Mouse (Mus musculus): ENCODE data around the gene Tcf25. TPM values are rescaled to one million over a fixed set of nuclear protein-coding genes. Genes with fewer than 3 reads are reported as not detected.

Tcf25 gene
- total RNA-seq (2021): 100 to 1,000 TPM; 144 to 157 TPM
- long read RNA-seq, experiment 1, full-length matches to known transcripts: 159 of 218 reads
- long read RNA-seq, experiment 1, partial matches to known transcripts: 21 of 218 reads
- long read RNA-seq, experiment 1, other reads (novel, unspliced or antisense): 38 of 218 reads
- long read RNA-seq, experiment 2, full-length matches to known transcripts: 170 of 218 reads
- long read RNA-seq, experiment 2, partial matches to known transcripts: 22 of 218 reads
- long read RNA-seq, experiment 2, other reads (novel, unspliced or antisense): 26 of 218 reads

DNA sequence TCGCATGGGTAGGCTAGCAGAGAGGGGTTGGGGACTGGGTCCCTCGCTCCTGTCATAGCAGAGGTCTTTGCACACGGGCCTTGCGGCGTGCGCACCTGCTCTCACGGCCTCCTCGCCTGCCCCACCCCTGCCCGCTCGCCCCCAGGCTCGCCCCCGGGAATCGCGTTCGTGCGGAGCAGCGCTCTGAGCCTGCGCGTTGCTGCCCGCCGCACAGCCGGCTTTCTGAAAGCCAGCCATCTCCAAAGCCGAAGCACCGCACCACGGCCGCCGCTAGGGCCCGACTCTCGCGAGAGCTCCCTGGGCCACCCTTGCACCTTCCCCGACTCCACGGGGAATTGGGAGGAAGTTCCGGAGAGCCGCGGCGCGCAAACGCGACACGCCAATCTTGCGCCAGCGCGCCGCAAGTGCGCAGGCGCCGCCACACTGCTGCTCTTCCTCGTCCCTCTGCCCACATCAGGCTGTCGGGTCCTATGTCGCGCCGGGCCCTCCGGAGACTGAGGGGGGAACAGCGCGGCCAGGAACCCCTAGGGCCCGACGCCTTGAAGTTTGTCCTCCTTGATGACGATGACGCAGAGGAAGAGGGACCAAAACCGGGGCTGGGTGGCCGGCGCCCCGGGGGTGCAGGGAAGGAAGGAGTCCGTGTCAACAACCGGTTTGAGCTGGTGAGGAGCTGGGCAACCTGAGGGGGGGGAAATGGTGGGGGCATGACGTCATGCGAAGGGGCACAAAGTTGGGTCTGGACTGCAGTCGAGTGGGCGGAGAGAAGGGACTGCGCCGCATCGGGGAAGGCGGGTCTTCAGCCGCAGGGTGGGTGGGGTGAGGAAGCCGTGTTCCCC, at the start of gene Tcf25:
Tcf25 (plus strand) TSS at position 351 of the 836 bp plus-strand sequence.
- peak; percentile 94 for DNase-seq

GRCm38 (mm10) chr8:123328552-123328951, 45.0 kb upstream of the Tcf25 start:
- no peak for DNase-seq

DNA sequence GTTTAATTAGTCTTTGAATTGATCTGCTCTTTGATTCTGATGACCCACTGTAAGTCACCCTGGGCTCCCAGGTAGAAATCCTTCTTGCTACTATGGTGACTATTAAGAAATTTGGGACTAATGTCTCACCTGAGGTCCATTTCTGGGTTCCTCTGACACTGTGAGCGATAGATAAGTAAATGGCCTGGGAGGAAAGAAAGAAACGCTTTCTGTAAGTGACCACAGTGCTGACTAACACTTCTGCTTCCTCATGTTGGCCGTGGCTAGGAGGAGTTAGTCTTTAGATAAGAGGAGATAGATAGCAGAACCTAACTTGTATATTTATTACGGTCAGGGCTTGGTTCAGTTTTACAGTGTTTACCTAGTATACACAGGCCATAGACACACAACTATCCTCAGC, 44.2 kb upstream of the Tcf25 start:
- no peak for DNase-seq

GRCm38 (mm10) chr8:123329961-123330360, 43.6 kb upstream of the Tcf25 start:
- no peak for DNase-seq

DNA sequence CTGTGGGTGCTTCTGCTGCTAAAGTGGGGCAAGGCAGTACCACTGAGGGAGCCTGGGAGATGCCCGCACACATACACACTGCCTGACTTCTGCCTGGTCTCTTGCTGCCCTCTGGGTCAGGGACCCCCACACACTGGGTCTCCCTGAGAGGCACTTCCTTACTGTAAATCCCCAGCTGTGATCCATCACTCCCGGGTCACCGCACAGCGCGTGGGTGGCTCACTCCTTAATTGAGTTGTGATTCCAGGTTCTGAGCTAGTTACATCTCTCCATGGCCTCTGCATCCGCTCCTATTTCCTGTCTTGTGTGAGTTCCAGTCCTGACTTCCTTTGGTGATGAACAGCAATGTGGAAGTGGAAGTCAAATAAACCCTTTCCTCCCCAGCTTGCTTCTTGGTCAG, 42.9 kb upstream of the Tcf25 start:
- no peak for DNase-seq

GRCm38 (mm10) chr8:123331301-123331700, 42.3 kb upstream of the Tcf25 start:
- no peak for DNase-seq

DNA sequence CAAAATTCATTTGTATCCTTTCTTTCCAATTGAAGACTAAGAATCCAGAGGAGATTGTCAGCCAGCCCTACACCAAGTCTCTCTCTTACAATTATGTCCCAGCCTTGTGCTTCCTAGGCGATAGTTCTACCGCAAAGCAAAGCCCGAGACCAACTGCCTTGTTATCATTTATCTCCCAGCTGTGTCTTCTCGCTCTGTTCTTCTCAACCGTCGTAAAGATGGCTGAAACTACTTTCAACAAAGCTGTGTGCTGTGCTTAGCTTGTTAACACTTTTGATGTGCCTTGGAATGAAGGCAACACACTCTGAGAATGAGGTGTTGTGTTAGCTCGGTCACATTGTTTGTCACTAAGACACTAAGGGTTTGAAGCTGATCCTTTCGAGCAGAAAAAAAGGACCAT, 41.7 kb upstream of the Tcf25 start:
- no peak for DNase-seq

- peak; percentile 75 for DNase-seq
Measured at GRCm38 (mm10) chr8:123332262-123333090, 41.1 kb upstream of the Tcf25 start, which contains the start of gene Spire2. Spire2 (plus strand) TSS chr8:123332713.

DNA sequence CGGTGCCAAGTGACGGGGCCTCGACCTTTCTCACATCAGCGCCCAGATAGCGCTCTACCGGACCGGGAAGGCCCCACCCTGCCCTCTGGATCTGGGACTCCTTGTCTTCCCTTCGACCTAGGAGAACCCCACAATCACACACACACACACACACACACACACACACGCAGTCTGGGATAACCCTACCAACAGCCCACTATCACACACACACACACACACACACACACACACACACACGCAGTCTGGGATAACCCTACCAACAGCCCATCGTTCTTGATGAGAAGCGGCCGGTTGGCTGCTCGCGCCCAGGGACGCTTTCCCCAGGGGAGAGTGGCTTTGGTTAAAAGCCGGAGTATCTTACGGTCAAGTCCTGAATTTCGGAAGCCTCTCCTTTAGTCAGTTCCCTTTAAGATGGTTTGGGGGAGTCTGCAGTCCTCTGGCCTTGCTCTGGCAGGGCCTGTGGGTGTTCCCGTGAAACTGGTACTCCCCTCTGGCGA, 40.4 kb upstream of the Tcf25 start:
- no peak for DNase-seq

- DNase-seq: no peak
Measured at GRCm38 (mm10) chr8:123333864-123334263, 39.7 kb upstream of the Tcf25 start.

- no peak for DNase-seq
Measured at GRCm38 (mm10) chr8:123334467-123334866, 39.1 kb upstream of the Tcf25 start.

DNA sequence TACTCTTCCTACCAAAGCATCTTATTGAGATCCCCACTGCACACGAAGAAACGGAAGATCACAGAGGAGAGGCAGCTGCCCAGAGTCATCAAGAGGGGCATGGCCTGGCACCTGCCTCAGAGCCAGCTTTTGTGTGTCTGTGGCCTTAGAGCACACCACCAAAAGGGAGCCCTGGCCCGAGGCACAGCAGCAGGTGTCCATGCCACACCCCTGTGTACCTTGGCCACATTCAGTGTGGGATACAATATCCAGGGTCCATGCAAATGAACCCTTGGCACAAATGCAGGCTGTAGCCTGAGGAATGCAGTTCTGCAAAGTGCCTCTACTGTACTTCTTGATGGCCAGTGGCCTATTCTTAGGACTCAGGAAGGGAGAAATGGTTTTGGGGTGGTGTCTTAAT, 36.1 kb upstream of the Tcf25 start:
- no peak for DNase-seq

- DNase-seq: no peak
Measured at GRCm38 (mm10) chr8:123340071-123340470, 33.5 kb upstream of the Tcf25 start.

DNA sequence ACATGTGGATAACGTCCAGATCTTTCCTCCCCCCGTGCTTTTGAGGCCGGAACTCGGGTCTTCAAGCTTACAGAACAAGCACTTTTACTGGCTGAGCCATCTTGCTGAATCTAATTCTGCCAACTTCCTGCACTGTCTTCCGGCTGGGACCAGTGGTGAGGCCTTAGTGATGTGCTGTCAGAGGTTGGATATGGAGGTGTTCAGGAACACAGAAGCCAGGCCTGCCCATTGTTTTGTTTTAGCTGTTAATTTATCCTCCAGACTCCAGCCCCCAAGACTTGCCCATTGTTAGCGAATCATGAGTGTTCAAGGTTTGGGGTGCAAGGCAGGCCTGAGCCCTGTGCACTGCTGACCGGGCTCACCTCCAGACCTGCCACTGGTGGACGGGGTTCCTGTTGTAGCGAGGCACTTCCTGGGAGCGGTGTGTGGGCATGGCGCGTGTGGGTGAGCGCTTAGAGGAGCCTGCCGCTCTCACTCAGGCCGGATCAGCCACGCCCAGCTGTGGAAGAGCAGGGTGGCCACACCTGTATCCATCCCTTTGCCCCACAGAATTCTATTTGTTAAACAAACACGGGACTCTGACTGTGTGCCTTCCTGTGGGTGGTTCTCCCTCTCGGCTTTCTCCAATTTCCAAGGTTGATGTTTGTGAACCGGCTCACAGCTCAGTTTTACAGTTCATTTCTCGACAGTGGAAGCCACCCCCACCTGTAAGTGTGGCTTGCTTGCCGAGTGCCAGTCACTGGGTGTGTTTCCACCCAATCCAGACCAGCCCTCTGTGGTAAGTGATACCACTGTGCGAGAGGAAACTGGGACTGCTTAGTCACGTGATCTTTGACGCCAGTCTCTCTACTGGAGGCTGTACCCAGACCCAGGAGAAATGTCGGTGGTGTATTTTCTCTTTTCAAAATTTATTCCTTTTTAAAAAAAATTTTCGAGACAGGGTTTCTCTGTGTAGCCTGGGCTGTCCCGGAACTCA, 32.2 kb upstream of the Tcf25 start:
- DNase-seq: no peak

DNA sequence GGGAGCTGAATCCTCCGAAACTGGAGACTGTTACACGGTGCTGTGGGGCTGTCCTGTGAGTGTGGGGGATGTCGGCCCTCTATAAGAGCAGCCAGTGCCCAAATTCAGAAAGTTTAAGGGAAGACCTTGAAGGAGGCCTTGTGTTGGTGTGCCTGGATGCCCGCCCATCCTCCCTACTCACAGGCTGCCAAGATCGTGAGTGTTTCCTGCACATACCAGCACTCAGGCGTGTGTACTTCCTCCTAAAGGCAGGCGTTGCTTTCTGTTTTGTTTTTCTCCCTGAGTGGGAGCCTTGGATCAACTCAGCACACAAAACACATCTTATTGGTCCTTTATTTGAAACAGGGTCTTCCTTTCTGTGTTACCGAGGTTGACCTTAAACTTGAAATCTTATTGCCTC, 31.3 kb upstream of the Tcf25 start:
- no peak for DNase-seq

- DNase-seq: no peak
Measured at GRCm38 (mm10) chr8:123342911-123343310, 30.6 kb upstream of the Tcf25 start.

DNA sequence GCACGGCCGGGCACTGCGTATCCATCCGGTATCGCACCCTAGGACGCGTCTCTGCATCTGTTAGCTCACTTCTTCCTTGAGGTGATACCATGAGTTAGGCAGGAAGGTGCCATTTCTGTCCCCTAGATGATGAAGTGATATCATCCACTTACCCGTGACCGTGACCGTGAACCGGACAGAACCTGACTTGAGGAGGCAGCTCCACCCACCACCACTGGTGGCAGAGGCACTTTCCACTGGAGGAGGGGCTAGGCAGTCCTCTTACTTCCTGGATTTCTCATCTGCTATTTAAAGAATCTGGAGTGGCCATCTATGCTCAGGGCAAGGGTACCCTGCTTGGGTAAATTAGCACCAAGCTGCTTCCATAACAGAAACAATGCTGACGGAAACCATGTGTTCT, 30.1 kb upstream of the Tcf25 start:
- DNase-seq: no peak

GRCm38 (mm10) chr8:123345135-123345534, 28.4 kb upstream of the Tcf25 start:
- no peak for DNase-seq

GRCm38 (mm10) chr8:123345856-123346255, 27.7 kb upstream of the Tcf25 start:
- DNase-seq: no peak

GRCm38 (mm10) chr8:123347293-123347692, 26.3 kb upstream of the Tcf25 start:
- no peak for DNase-seq

DNA sequence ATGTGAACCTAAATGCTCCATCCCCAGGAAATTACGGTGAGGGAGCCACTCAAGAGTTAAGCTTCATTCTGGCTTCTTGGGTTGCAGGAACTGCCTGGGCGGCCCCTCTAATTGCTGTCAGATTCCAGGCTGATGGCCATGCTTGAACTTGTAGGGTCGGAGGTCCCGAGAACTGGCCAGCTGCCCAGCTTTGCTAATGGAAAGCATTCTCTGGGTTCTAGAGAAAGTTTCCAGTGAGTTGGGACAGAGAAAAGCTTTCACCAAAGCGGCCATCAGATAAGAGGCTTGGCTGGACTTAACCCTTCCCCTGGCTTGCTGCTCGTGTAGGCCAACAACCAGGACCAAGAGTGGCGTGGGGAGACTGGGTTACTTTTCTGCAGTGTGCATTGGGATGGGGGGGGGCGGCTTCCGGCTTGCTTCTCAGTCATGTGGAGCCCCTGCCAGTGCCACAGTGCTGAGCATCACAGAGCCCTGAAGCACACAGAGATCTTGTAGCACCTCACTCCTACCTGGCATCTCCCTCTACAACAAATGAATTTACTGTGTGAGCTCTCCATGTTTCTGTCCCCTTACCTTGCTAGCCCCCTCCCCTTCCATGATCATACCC, 25.2 kb upstream of the Tcf25 start:
- DNase-seq: peak; percentile 60

Data from gastrocnemius, postnatal 10 days (tissue).